Mouse (Mus musculus) liver, embryonic 14 days (tissue): ENCODE results near the gene Brwd1. TPM values are rescaled to one million over a fixed set of nuclear protein-coding genes. Genes with fewer than 3 reads are reported as not detected.

Experiments
- polyA plus RNA-seq: library from polyadenylated mRNA; depleted of rRNA; stranded (reverse); fragments of >200 nt; gene quantifications from 2 replicates; pipeline ENCODE4 v1.2.3, GENCODE M21; 2012; rRNA removed

Gene Brwd1
- polyA plus RNA-seq, result 6.7 and 8.0 TPM in 2 replicates

DNA sequence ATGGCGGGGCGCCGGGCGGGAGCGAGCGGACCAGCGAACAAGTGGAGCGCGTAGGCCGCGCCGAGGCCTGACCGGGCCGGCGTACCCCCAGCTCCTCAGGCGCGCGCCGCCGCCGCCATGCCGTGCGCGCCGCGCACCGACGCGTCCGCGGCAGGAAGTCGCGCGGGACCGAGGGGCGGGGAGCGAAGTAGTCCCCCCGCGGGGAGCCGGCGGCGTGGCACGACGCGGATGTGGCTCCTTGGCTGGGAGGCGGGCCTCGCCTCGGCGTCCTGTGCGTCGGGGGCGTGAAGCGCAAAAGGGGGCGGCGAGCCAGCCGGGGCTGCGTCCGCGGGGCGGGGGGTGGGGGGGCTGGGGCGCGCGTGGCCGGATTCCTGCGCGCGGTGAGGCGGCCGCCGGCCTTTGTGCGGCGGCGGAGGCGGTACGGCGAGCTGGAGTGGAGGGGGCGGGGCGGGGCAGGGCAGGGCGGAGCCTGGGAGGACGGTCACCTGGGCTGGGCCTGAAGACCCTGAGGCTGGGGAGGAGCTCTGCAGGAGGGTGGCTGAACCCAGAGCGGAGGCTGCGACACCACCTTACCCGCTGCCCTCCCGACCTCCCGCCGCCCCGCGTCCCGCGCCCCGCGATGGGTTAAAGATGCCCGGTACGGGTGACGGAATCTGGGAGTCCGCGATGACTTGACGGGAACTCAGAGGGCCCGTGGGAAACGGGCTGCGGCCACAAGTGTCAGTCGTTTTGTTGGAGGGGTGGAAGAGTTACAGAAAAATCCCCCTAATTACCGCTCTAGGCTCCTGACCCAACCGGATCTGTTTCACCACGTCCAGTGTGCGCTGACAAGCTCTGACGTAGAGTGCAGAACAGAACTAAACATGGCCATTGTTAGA is at the start of gene Brwd1:
TSS of gene Brwd1 (minus strand) at position 226 of the 878 bp plus-strand sequence.

DNA sequence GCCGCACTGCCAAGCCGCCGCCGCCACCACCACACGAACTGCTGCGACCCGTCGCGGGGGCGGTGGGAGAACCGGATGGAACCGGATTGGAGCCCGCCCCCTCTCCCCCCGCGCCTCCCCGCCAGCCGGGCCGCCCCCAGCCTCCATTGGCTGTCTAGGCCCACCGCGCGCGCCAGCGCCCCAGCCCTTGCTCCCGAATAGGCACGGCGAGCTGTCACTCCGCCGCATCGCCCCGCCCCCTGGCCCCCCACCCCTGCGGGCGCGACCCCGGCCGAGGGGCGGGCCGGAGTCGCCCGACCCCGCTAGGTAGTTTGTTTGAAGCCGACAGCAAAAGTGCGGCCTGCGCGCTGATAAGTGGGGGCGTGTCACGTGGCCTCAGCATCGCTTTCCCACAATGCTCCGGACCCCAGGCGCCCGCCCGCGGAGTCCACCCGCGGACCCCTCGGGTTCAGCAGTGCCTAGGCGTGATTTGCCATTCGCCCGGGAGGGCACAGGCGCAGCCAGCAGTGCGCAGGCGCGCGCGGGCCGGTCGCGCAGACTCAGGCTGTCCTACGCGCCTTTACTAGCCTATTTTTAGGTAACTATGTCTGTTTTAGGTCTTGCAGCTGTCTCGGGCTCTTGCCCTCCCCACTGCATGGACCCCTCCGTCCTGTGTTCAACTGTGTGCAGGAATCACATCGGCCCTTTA is 45.5 kb upstream of the Brwd1 start, which contains the start of gene Hmgn1:
TSS of gene Hmgn1 (minus strand) at position 73 of the 688 bp plus-strand sequence.

DNA sequence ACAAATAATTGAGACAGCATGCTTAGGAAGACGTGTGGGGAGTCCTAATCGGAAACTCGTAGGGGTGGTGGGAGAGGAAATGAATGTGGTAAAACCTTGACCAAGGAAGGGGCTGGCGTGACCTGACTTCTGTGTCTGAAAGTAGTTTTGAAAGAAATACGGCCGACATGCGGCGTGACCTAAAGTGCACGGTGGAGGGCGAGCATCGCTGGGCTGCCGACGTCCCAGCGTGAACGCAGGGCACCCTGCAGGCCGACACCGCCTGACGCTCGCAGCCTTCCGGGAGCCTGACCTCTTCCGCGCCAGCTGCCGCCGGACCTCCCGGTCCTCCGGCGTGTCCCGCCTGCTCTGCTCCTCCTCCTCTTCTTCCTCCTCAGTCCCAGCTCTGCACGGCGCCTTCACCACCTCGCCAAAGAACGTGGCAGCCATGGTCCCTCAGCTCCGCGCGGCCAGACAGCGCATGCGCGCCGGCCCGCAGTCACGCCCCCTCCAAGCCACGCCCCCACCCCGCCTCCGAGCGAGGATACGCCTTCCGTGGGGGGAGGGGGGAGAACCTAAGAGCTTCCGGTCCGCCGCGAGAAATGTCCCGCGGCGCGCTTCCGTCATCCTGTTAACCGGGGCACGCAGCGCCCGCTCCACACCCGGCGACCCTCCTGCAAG is 91.7 kb downstream of the Brwd1 start, which contains the start of gene Psmg1:
TSS of gene Psmg1 (minus strand) at position 499 of the 660 bp plus-strand sequence.

Other genes starting within 250 kb of the Brwd1 start
- 29.3 and 33.2 TPM in 2 replicates for gene Psmg1, start 91.6 kb downstream of the Brwd1 start, polyA plus RNA-seq
- gene Hmgn1, start 45.2 kb upstream of the Brwd1 start, polyA plus RNA-seq, result 65.9 and 66.3 TPM in 2 replicates
- 5.2 and 8.0 TPM in 2 replicates for gene Wrb, start 62.9 kb upstream of the Brwd1 start, polyA plus RNA-seq
- 0.05 and 0.08 TPM in 2 replicates for gene Lca5l, start 109.7 kb upstream of the Brwd1 start, polyA plus RNA-seq
- gene Sh3bgr, start 117.9 kb upstream of the Brwd1 start, polyA plus RNA-seq, result 0.43 and 2.3 TPM in 2 replicates
- gene B3galt5, start 153.3 kb upstream of the Brwd1 start, polyA plus RNA-seq, result 0.07 and 0.10 TPM in 2 replicates